Mouse (Mus musculus) natural killer cell, adult 2 months (primary cell): ENCODE data around the gene Btbd18.

Experiments used
- DNase-seq, 2 experiments: peaks; one replicate each; pipeline ENCODE4 v3.0.0; 2022; ENCODE audit warnings: low spot score in 2 of 2

Btbd18 gene

DNA sequence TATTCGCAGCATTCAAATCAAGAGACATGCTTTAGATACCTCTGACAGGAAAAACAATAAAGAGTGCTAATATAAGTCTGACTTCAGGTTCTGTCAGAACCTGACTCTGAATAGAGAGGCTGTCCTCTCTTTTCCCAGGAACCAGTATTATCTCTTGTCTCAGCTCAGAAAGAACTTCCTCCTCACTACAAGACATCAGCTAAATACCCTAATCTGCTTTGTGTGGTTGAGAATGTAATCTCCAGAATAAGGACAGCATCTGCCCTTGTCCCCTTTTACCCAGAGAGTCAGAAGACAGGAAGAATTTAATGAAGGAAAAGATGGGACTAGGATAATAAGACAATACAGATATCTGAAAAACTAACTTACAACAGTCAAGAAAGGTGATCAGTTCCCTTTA, 44.6 kb downstream of the Btbd18 start:
- DNase-seq: no peak

GRCm38 (mm10) chr2:84704329-84704728, 45.5 kb downstream of the Btbd18 start:
- DNase-seq: no peak

DNA sequence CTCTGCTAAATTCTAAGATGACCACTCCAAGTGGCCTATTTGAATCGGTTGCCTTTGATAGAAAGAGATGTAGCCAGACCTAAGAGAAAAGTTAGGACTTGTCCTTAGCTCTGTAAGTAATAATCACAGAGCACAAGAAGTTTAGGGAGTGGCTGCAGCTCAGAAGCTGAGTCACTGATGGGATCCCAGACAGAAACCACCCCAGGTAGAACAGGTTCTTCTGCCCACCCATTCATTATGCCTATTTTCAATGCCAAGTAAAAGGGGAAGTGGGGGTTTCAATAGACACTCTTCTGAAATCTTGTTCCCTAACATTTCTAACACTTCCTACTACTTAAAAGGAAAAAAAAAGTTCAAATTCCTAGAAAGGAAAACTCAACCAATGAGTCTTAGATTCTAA, 46.4 kb downstream of the Btbd18 start:
- DNase-seq: no peak

DNA sequence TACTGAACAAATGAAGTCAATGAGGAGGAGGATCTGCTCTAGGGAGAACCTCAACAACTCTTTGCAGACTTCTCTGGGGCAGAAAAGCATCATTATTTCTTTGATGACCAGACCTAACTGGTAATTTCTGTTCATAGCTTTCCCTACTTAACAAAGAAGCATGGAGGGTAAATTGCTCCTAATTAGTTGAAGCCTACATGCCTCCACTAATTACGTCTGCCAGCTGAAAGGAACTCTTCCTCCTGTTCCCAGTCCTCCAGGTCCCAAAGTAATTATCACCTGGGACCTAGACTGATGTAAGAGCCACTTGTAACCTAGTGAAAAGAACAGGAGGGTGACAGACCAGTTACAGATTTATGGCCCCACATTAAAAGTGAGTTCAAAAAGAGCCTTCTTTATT, 48.6 kb downstream of the Btbd18 start:
- no peak for DNase-seq

GRCm38 (mm10) chr2:84711898-84712297, 53.0 kb downstream of the Btbd18 start:
- no peak for DNase-seq

GRCm38 (mm10) chr2:84714422-84714810, 55.5 kb downstream of the Btbd18 start:
- no peak for DNase-seq

DNA sequence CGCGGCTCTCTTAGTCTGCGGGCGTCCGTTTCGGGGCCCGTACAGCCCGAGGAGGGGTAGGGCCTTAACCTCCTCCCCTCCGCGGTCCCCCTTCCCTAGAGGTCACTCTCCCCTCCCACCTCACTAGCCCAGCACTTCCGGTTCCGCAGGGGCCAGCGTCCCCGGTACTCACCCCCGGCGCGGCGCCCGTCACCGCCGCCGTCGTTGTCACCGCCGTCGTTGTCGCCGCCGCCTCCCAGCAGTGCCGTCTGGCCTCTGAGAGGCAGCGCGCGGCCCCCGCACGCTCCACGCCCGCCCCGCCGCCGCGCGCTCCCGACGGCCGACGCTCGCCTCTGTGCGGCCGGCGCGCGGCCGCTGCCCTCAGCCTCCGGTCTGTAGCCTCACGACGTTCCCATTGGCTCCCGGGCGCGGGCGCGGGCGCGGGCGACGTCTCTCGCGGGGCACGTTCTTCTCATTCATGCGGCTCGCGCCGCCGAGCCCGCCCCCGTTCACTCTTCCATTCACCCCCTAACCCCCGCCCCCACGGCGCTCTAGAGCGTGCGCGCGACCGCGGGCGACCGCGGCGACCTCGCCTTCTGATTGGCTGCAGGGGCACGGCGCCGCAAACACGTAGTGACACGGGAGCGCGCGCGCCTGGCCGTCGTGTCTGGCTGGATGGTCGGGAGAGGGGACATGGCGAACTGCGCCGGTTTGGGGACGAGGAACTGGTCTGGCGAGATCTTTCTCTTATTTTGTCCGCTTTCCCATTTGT, 56.1 kb downstream of the Btbd18 start, which contains the start of gene Zdhhc5:
TSS of gene Zdhhc5 (minus strand) at position 370 of the 751 bp plus-strand sequence.
- DNase-seq: peak; percentile 97 to 99

DNA sequence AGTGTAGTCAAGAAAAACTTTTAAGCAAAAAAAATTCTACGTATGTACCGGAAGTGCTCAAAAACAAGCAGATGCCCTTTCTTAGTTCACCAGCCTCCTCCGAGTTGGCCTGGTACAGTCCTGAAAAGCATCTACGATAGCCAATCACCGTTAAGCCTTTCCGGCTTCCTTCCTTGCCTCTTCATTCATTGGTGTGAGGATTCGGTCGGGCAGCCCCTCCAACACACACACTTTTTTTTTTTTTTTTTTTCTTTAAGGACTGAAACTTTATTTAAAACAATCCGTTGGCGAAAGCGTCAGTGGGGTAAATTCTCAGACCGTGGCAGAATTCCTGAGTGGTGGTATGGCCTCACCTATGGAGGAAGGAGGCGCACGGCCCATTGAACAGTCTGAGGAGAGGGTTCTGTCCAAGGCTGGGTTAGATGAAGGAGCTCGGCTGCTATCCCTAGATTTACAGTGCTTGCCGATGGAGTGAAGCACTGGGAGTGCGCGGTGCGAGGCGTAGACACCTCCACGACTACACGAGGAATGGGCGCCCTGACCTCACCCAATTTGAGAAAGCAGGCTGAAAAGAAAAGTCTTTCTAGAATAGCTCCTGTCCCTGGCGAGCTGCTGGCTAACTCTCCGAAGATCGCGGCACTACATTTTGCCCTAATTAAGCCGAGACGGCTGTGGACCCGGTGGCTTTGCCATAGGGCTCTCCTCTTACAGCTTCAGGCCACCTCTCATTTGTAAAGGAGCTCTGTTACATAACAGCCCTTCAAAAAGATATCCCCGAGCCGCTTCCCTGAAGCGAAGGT, 56.9 kb downstream of the Btbd18 start:
- peak in 1 of 2 experiments; percentile 46 for DNase-seq

DNA sequence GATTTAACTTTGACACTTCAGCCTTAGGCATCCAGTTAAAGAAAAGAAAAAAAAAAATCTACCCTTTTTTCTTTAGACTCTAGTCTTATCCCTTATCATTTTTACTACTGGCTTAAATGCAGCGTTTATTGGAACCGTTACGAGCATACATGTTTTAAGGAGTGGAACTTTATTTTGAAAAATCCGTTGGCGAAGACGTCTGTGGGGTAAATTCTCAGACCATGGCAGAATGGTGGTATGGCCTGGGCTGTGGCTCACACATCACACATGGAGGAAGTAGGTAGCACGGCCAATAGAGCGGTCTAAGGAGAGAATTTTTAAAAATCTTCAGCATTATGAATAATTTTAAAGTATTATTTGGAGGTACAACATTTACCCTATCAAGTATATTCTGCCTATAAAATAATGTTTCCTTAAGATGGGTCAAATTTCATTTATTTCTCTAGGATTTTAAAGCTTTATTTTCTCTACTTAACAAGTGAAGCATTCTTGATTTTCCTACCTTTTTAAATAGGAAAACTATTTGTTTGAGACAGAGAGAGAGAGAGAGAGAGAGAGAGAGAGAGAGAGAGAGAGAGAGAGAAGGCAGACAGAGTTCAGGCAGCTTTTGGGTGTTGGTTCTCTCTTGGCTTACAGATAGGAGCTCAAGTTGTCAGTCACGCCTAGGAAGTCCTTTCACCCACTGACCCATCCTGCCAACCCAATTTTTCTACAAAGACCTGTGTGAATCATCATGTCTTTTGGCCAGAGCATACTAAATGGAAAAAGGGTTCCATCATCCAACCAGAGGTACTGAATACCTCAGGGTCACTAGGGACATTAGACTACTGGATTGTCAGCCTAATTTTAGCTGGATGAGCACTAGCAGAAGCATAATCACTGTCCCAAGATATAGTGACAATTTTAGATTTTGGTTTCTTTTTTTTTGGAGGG, 57.8 kb downstream of the Btbd18 start:
- no peak for DNase-seq

DNA sequence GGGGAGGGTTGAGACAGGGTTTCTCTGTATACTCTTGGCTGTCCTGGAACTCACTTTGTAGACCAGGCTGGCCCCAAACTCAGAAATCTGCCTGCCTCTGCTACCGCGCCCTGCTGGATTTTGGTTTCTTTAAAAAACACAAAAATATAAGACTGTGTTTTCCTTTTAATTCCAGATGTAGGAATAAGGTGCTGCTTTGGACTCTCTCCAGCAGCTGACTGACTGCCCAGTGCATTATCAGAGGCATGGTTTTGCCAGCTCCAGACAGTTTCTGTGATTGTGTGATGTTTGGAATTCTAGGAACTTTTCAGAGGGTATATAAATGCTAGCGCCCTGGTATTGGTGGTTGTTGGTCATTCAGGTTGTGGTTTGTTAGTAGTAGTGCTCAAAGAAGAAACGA, 58.5 kb downstream of the Btbd18 start:
- no peak for DNase-seq
